Mouse (Mus musculus): Measurements from ENCODE around the gene Ly6g6d. TPM values are rescaled to one million over a fixed set of nuclear protein-coding genes. Genes with fewer than 3 reads are reported as not detected.

The Ly6g6d gene
- total RNA-seq, 2 experiments from 2014 or later: 1.8 TPM; not detected in 1

DNA sequence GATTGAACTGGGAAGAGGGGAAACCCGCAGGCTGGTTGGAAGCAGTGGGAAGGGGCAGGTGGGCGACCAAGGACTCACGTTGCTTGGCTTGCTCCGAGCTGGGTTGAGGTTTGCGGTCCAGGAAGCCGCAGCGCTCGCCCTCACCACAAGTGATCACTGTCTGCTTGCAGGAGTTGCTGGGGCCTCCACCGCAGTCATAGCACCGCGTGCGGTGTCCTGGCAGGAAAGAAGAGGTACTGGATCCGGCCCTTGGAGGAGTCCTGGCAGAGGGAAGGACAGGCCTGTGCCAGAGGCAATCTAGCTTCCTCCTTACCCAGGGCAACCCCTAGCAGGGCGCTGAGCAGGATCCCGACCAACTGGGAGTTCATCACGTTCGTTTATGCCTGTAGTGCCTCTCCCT is 3.8 kb downstream of the Ly6g6d start:
- intact Hi-C loops (cut with DNase I): no loop called here
- no peak for DNase-seq

DNA sequence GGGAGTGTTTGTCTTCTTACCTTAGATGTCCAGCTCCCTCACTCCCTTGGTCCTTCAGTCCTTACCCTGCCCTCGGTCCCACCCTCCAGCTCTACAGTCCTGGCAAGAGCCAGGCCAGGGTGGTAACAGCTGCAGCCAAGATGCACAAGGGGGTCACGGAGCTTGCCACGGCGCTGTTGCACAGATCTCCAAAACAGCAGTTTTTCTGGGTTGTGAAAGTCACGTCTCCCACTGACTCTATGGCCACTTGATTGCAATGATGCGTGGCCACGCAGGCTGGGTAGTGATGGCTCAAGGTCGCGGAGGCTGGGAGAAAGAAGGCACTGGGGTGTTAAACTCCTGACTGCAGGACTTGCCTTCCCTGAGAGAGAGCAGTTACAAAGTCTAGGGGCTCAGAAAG is 6.4 kb downstream of the Ly6g6d start:
- no peak for DNase-seq
- intact Hi-C loops (cut with DNase I): loop anchor here (2.0 kb wide), 1 partner anchor 35 kb away; no protein-coding TSS in a partner anchor

DNA sequence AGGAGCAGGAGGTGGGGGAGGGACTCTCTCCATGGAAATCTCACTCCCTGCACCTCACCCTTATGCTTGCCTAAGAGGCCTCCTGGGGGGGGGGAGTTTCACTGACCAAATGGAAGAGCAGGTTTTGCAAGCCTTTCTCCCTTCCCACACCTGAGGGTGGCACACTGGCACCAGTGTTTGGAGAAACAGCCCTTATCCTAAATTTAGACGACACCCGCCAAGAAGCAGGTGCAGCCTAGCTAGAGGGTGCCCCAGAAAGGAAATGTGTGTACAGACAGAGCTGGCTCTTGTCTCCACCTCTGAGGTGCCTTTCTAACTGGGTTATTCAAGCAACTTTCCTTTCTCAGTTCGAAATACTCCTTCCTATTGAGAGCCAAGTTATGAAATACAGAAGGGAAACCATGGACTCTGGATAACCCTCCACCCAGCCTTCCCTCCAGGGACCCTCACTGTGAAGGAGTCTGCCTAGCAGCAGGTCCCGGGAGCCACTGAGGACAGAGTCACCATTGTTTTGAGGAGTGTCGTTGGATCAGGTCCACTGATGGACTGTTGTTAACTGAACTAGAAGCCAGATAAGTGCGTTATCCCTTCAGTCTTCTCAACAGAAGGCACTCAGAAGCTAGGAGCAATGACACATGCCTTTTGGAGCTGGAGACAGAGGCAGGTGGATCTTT is 7.2 kb downstream of the Ly6g6d start:
- no peak for DNase-seq

GRCm38 (mm10) chr17:35068213-35068914 is 9.5 kb downstream of the Ly6g6d start:
- intact Hi-C loops (cut with DNase I): no loop called here
- no peak for DNase-seq

More for the DNA sequence above, 7.2 kb downstream of the Ly6g6d start:
- intact Hi-C loops (cut with DNase I): loop anchor here (2.0 kb wide), 1 partner anchor 36 kb away; no protein-coding TSS in a partner anchor

DNA sequence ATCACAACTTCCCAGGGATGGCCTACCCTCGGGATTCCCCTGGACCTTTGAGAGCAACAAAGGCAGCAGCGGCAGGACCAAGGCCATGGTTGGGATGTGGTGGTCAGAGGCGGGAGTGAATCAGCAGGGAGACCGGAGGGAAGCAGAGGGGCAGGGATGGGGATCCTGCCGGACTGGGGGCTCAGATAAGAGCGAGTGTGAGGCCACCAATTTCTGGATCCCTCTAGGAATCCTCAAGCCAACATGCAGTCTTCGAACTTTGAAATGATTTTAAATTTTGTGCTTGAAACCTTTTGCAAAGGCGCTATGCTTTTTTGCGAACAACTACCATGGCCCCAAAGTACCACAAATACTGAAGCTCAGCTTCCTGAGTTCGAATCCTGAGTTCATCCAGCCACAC is 11.8 kb downstream of the Ly6g6d start, which contains the start of gene Mpig6b:
Gene Mpig6b (minus strand): TSS at position 101 of the 400 bp plus-strand sequence.
- no peak for DNase-seq
- intact Hi-C loops (cut with DNase I): no loop called here

DNA sequence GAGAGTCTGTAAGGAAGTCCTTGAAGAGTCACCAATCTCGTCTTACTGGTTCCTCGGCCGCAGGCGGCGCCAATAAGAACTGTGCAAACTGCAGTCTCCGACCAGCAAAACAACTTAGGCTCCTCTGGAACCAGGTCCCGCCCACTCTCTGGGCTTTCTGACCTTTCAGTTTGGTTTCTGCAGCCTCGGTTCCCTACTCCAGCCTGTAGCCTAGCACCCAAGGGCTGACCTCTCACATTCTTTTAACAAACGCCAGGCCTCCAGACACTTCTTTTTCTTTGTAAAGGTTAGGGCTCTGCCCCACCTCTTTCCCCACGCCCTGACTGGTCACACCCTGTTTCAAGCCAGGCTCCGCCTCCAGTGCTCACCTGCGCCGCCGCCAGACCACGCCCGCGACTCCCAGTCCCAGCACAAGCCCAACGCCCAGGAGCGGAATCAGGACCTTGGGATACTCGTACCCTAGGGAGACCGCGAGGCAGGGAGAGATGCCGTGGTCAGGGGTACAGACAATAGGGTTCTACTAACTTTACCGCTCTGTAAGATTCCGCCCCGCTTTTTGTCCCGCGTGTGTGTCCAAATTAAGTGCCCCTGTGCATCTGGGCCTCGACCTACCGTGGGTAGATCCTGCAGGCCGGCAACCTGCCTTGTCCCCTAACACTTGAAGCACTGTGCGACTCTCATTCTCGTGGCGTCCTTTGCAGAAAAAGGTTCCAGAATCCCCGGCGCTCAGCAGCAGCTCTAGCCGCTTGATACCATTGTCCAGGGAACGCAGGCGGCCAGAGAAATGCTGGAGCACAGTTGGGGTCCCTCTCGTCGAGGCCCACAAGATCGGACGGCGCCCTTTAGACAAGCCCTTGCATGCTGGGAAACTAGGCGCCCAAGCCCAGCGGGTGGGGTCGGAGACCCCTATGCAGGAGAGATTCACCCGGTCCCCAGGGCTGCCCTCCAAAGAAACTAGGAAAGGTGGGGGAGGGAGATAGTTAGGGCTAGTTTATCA is 12.6 kb downstream of the Ly6g6d start, which contains the start of gene Ly6g6c:
Gene Ly6g6c (plus strand): TSS at position 438 of the 997 bp plus-strand sequence.
- intact Hi-C loops (cut with DNase I): no loop called here

GRCm38 (mm10) chr17:35064378-35064877 is 13.4 kb downstream of the Ly6g6d start:
- intact Hi-C loops (cut with DNase I): no loop called here
- no peak for DNase-seq

More for the DNA sequence above, 12.6 kb downstream of the Ly6g6d start, which contains the start of gene Ly6g6c:
- no peak for DNase-seq

- DNase-seq: no peak
- intact Hi-C loops (cut with DNase I): no loop called here
Observed at GRCm38 (mm10) chr17:35063466-35063865, 14.4 kb downstream of the Ly6g6d start.

DNA sequence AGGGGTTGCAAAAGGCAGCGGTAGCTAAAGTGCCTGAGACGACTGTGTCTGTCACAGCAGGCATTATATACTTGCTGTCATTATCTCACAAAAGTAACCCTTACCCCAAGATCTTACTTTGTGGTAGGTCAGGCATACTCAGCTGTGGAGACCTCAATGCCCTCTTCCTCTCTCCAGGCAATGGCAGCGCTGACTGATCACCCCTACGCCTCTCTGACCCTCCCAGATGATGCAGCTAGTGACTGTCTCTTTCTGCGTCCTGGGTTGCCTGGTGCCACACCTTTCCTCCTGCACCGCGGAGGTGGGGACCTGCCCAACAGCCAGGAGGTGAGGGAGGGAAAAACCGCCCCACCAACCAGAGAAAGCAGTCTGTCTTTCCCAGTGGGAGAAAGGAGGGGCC is 16.6 kb downstream of the Ly6g6d start:
- no peak for DNase-seq
- intact Hi-C loops (cut with DNase I): no loop called here

- no peak for DNase-seq
- intact Hi-C loops (cut with DNase I): no loop called here
Observed at GRCm38 (mm10) chr17:35060737-35061297, 17.0 kb downstream of the Ly6g6d start.

DNA sequence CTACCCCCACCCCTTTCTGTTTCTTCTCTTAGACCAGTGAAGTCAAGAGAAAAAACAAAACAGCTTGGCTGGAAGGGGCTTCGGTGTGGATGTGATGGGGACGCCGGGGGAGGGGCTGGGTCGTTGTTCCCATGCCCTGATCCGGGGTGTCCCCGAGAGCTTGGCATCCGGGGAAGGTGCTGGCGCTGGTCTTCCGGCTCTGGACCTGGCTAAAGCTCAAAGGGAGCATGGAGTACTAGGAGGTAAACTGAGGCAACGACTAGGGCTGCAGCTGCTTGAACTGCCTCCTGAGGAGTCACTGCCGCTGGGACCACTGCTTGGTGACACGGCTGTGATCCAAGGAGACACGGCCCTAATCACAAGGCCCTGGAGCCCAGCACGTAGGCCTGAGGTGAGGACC is 17.8 kb downstream of the Ly6g6d start:
- intact Hi-C loops (cut with DNase I): no loop called here

GRCm38 (mm10) chr17:35058911-35059892 is 18.7 kb downstream of the Ly6g6d start, which contains the start of gene Ddah2:
TSS of gene Ddah2 (plus strand) at chr17:35059035.
- intact Hi-C loops (cut with DNase I): loop anchor here (2.0 kb wide), 1 partner anchor 36 kb away; no protein-coding TSS in a partner anchor

More for the DNA sequence above, 17.8 kb downstream of the Ly6g6d start:
- no peak for DNase-seq

GRCm38 (mm10) chr17:35058316-35058715 is 19.5 kb downstream of the Ly6g6d start:
- no peak for DNase-seq
- intact Hi-C loops (cut with DNase I): loop anchor here (2.0 kb wide), 1 partner anchor 36 kb away; no protein-coding TSS in a partner anchor

More at GRCm38 (mm10) chr17:35058911-35059892, 18.7 kb downstream of the Ly6g6d start, which contains the start of gene Ddah2:
- DNase-seq: peak; percentile 89 to 93

DNA sequence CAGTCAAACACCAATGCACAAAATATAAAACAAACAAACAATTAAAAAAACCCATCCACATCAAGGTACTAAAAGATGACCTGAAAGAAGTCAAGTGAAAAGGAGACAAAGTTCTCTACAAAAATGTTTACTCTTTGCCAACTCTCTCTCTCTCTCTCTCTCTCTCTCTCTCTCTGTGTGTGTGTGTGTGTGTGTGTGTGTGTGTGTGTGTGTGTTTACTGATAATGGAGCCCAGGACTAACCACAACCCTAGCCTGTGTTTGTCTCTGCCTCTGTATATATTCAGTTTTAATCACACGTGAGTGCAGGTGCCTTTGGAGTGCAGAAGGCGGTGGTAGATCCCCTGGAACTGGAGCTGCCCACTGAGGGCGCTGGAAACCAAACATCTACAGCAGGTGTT is 20.8 kb downstream of the Ly6g6d start:
- DNase-seq: no peak
- intact Hi-C loops (cut with DNase I): no loop called here

DNA sequence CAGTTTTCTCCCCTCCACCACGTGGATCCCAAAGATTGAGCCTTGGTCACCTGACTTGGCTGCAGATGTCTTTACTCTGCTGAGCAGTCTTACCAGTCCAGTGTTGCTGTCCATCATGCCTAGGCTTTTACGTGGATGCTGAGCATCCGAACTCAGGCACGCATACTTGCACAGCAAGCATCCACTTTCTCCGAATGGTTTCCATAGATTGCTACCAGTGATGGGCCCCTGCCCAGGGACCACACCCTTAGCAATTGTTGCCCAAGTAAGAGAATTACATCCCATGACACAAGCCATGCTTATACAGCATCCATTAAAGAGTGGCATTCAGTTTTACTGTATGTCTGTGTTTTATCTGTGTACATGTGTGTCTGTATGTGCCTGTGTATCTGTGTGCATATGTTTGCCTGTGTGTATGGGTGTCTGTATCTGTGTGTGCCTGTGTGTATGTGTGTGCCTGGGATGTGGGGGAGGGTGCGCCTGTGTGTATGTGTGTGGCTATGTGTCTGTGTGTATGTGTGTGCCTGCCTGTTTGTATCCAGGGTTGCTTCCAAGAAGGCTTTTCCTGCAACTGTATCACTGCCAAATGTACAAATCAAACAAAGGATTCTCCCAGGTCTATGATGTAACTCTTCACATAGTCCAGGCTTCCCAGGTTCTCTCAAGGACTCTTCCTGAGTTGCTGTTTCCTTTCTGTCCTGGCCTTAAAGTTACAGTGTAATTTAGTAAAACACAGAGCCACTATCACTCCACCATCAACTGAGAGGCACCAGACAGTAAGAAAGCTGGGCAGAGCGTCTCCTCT is 22.0 kb downstream of the Ly6g6d start:
- intact Hi-C loops (cut with DNase I): no loop called here
- DNase-seq: no peak

GRCm38 (mm10) chr17:35052271-35052798 is 25.5 kb downstream of the Ly6g6d start:
- intact Hi-C loops (cut with DNase I): no loop called here

More at GRCm38 (mm10) chr17:35052271-35052798, 25.5 kb downstream of the Ly6g6d start:
- no peak for DNase-seq

All from gastrocnemius, postnatal 36 days (tissue).